Mouse (Mus musculus): ENCODE measurements at regions not wholly inside any gene's neighbourhood (a gene's known extent, or its start where the extent isn't known, plus 50 kb on each side); places are given as distances from the start of the nearest gene placed in this dataset.

DNA sequence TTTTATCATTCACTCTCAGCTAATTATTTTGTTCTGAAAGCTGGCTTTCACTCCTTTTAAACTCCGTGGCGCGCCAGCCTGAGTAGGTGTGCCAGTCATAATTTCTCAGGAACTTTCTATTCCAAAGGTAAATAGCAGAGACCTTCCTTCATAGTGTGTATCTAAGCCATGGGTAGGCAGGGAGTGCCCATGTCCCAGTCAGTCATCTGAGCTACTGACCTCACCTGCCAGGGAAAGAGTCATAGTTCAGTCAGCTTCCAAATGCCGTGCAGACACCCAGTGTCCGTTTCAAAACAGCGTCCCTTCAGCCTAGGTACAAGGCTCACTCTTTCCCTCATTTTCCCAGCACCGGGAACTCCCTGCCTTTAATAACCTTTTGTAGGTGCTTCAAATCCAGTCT lies 269.7 kb downstream of the Gm19410 start:
- TF ChIP-seq EP300 (IDR thresholded peaks at IDR 0.05; ENCODE audit: low read depth) (no peak), CTCF (IDR thresholded peaks at IDR 0.05; ENCODE audit: low read depth) (no peak)

Data from liver, postnatal 0 days (tissue).